17 mouse cellular contexts compared by ENCODE assay signal in the genomic region with DNA sequence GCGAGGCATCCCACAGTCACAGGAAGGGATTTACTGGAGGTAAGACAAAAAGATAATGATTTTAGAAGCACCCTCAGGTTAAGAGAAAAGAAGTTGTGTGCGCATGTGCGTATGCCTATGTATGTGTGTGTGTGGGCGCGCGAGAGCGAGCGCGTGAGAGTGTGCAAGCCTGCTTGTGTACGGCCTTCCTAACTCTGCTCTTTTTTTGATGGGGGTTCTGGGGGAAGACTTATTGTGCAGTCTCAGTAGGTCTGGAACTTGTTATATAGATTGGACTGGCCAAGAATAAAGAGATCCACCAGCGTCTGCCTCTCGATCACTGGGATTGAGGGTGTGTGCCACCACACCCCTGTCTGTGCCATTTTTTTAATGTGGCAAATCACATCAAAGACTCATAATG.
A peak's percentile ranks its signal among the peaks of the same experiment; 100 is the strongest.
DNase-seq lines count a peak whose midpoint lies in the region; ATAC-seq and TF ChIP-seq lines count a peak whose summit lies in the region.
"Had no signal": no experiment of that assay in that cellular context is flagged by ENCODE, and none has a peak within 500 bp of the region (broad histone marks: within the 10 kb centered on the region; RNA-seq: fewer than 3 reads in every experiment).

No protein-coding gene starts in this region.

- no peak overlapping the region for H3K9ac ChIP-seq in forebrain, embryonic 16.5 days (replicated peaks; ENCODE audit: low read depth, low read length)
- H3K9ac ChIP-seq in forebrain, postnatal 0 days: no peak overlapping the region
- no peak overlapping the region for H3K9ac ChIP-seq in heart, embryonic 16.5 days (ENCODE audit: low read length)
- no peak overlapping the region for H3K9ac ChIP-seq in stomach, embryonic 15.5 days
- H3K9ac ChIP-seq: embryonic facial prominence, embryonic 15.5 days; limb, embryonic 15.5 days had no signal

- DNase-seq in forebrain, postnatal 0 days: no peak
- no peak for DNase-seq in heart, postnatal 14 days
- DNase-seq in hindbrain, embryonic 10.5 days (ENCODE audit: low spot score): no peak
- no peak for DNase-seq in cerebellum, postnatal 36 days
- DNase-seq: adrenal gland, postnatal 10 days; cerebellum, adult 11 months; cerebellum, postnatal 10 days; kidney, adult 8-10 months; kidney, postnatal 25 days; lung, adult 2 months; lung, postnatal 36 days had no signal

- no peak overlapping the region for H3K4me3 ChIP-seq in forebrain, embryonic 16.5 days (replicated peaks; ENCODE audit: low read length)
- H3K4me3 ChIP-seq in forebrain, postnatal 0 days (ENCODE audit: low read depth, low read length): no peak overlapping the region
- peak overlapping the region; percentile 3; the same call in 1 of the 2 replicates for H3K4me3 ChIP-seq in heart, embryonic 16.5 days (ENCODE audit: low read length)
- no peak overlapping the region for H3K4me3 ChIP-seq in stomach, embryonic 15.5 days (replicated peaks)
- no peak overlapping the region for H3K4me3 ChIP-seq in hindbrain, embryonic 10.5 days
- H3K4me3 ChIP-seq: embryonic facial prominence, embryonic 15.5 days; limb, embryonic 15.5 days had no signal

- H3K27me3 ChIP-seq in forebrain, embryonic 16.5 days (replicated peaks; ENCODE audit: control insufficient read depth, insufficient read depth, low read length): peaks cover 3% of the 10 kb centered on the region; the same call in 1 of the 2 replicates
- no peaks in the 10 kb centered on the region for H3K27me3 ChIP-seq in forebrain, postnatal 0 days (ENCODE audit: insufficient read depth, low read length)
- H3K27me3 ChIP-seq in heart, embryonic 16.5 days (ENCODE audit: control insufficient read depth, insufficient read depth, low read length): no peaks in the 10 kb centered on the region; the same call in 1 of the 2 replicates
- H3K27me3 ChIP-seq in stomach, embryonic 15.5 days (replicated peaks): no peaks in the 10 kb centered on the region
- no peaks in the 10 kb centered on the region for H3K27me3 ChIP-seq in hindbrain, embryonic 10.5 days (ENCODE audit: insufficient read depth, poor library complexity, severe bottlenecking)
- H3K27me3 ChIP-seq: embryonic facial prominence, embryonic 15.5 days; limb, embryonic 15.5 days had no signal

- H3K27ac ChIP-seq in forebrain, embryonic 16.5 days (ENCODE audit: low read length): no peak overlapping the region
- H3K27ac ChIP-seq in forebrain, postnatal 0 days (ENCODE audit: low read depth, low read length): no peak overlapping the region
- no peak overlapping the region for H3K27ac ChIP-seq in heart, embryonic 16.5 days (ENCODE audit: low read length)
- no peak overlapping the region for H3K27ac ChIP-seq in stomach, embryonic 15.5 days
- H3K27ac ChIP-seq in hindbrain, embryonic 10.5 days: no peak overlapping the region
- H3K27ac ChIP-seq: embryonic facial prominence, embryonic 15.5 days; limb, embryonic 15.5 days had no signal

- intact Hi-C loops in heart, postnatal 14 days (cut with DNase I): no loop called here

- peaks cover 10% of the 10 kb centered on the region for H3K4me1 ChIP-seq in forebrain, embryonic 16.5 days (replicated peaks; ENCODE audit: control insufficient read depth, insufficient read depth, low read length)
- H3K4me1 ChIP-seq in forebrain, postnatal 0 days (ENCODE audit: insufficient read depth): no peaks in the 10 kb centered on the region
- peaks cover 12% of the 10 kb centered on the region for H3K4me1 ChIP-seq in heart, embryonic 16.5 days (ENCODE audit: control insufficient read depth, insufficient read depth, low read length)
- H3K4me1 ChIP-seq in stomach, embryonic 15.5 days: peaks cover 7% of the 10 kb centered on the region; the same call in 1 of the 2 replicates
- H3K4me1 ChIP-seq in hindbrain, embryonic 10.5 days (replicated peaks): peaks cover 24% of the 10 kb centered on the region
- H3K4me1 ChIP-seq: embryonic facial prominence, embryonic 15.5 days had no signal

- peak overlapping the region; percentile 17 for H3K4me2 ChIP-seq in forebrain, embryonic 16.5 days (ENCODE audit: low read length)
- H3K4me2 ChIP-seq in forebrain, postnatal 0 days (ENCODE audit: low read depth): no peak overlapping the region
- peak overlapping the region; percentile 31 for H3K4me2 ChIP-seq in heart, embryonic 16.5 days (ENCODE audit: low read depth, low read length)
- peak overlapping the region; percentile 9; the same call in 1 of the 2 replicates for H3K4me2 ChIP-seq in stomach, embryonic 15.5 days
- H3K4me2 ChIP-seq: embryonic facial prominence, embryonic 15.5 days; limb, embryonic 15.5 days had no signal

- H3K9me3 ChIP-seq in forebrain, embryonic 16.5 days (ENCODE audit: control insufficient read depth, low read length): no peaks in the 10 kb centered on the region
- H3K9me3 ChIP-seq in forebrain, postnatal 0 days (ENCODE audit: low read length): no peaks in the 10 kb centered on the region
- no peaks in the 10 kb centered on the region for H3K9me3 ChIP-seq in heart, embryonic 16.5 days (replicated peaks; ENCODE audit: control insufficient read depth, low read length)
- no peaks in the 10 kb centered on the region for H3K9me3 ChIP-seq in stomach, embryonic 15.5 days
- H3K9me3 ChIP-seq in hindbrain, embryonic 10.5 days: no peaks in the 10 kb centered on the region
- H3K9me3 ChIP-seq: embryonic facial prominence, embryonic 15.5 days; limb, embryonic 15.5 days had no signal

- 0 out of 2 replicates have a peak, but pooled peaks have one; percentile 40 for ATAC-seq in forebrain, embryonic 16.5 days
- no peak for ATAC-seq in forebrain, postnatal 0 days
- no peak for ATAC-seq in heart, embryonic 16.5 days (replicated peaks; ENCODE audit: extremely low read depth, insufficient read depth, low FRiP score)
- peak; percentile 16 for ATAC-seq in activated CD4-positive, CD25-positive, alpha-beta regulatory T cell, adult 4 months
- ATAC-seq in stomach, embryonic 15.5 days (ENCODE audit: insufficient read depth, low FRiP score, low read depth): no peak

- H3K36me3 ChIP-seq in forebrain, embryonic 16.5 days (ENCODE audit: control insufficient read depth, insufficient read depth): no peaks in the 10 kb centered on the region
- H3K36me3 ChIP-seq in forebrain, postnatal 0 days (ENCODE audit: insufficient read depth): no peaks in the 10 kb centered on the region
- no peaks in the 10 kb centered on the region for H3K36me3 ChIP-seq in heart, embryonic 16.5 days (ENCODE audit: control insufficient read depth, insufficient read depth)
- no peaks in the 10 kb centered on the region for H3K36me3 ChIP-seq in stomach, embryonic 15.5 days
- H3K36me3 ChIP-seq in hindbrain, embryonic 10.5 days: no peaks in the 10 kb centered on the region
- H3K36me3 ChIP-seq: limb, embryonic 15.5 days had no signal

- WGBS in forebrain, embryonic 16.5 days: 53% methylated on average over 12 of the region's 12 CpGs
- WGBS in forebrain, postnatal 0 days: 63% methylated on average over 12 of the region's 12 CpGs
- WGBS in heart, embryonic 16.5 days: 34% methylated on average over 12 of the region's 12 CpGs
- 43% methylated on average over 12 of the region's 12 CpGs for WGBS in stomach, embryonic 15.5 days
- 80% methylated on average over 12 of the region's 12 CpGs for WGBS in hindbrain, embryonic 10.5 days

- no peak for TF ChIP-seq CTCF in forebrain, postnatal 0 days (IDR thresholded peaks at IDR 0.05; ENCODE audit: low read depth)

Comparison
In these comparisons a context has a peak if more than half of its experiments do, and no peak if none do; other contexts are left out.
1. ATAC-seq: peak in forebrain, embryonic 16.5 days (single experiment) and activated CD4-positive, CD25-positive, alpha-beta regulatory T cell, adult 4 months (single experiment); none in forebrain, postnatal 0 days (single experiment), heart, embryonic 16.5 days (single experiment) and stomach, embryonic 15.5 days (single experiment).